Mouse (Mus musculus): ENCODE data around the gene Irak4.

DNA sequence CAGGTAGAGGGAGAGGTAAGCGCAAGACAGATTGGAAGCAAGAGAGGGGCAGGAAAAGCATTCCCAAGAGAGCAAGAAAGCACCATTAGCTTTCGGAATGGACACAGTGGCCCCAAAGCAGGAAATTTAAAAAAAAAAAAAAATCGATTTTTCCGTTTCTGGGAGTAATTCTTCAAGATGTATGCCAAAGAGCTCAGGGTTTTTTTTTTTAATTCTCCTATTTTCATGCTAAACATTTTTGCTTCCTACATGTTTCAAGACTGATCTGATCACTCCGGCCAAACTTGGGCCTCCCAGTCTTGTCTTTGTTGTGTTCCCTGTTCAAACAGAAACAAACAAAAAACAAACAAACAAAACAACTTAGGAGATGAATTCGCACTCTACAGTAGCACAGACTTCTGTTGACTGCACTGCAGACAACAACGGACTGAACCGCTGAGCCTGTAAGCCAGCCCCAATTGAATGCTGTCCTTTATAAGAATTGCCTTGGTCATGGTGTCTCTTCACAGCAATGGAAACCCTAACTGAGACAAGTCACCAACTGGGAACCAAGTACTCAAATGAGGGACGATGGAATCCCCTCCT, 701 bp downstream of the Irak4 start:
- TF ChIP-seq CTCF (IDR thresholded peaks at IDR 0.05; ENCODE audit: borderline replicate concordance, extremely low read depth, insufficient read depth, insufficient read length) = no peak
- no peak for TF ChIP-seq POLR2A (IDR thresholded peaks at IDR 0.05; ENCODE audit: borderline replicate concordance, extremely low read depth, insufficient read depth, insufficient read length, poor library complexity, severe bottlenecking)
